Mouse (Mus musculus) heart, adult 2 months (tissue): ENCODE measurements around the gene Prpf3. TPM values are rescaled to one million over a fixed set of nuclear protein-coding genes. Genes with fewer than 3 reads are reported as not detected.

ENCODE experiments used
- DNase-seq, 2 experiments: peaks; one replicate each; pipeline ENCODE4 v3.0.0; 2021
- H3K27ac ChIP-seq: fragments of 200-600 bp; 2 replicates; pipeline ENCODE4 v1.8.1; 2022
- H3K27me3 ChIP-seq: fragments of 200-500 bp; 2 replicates; pipeline ENCODE4 v1.6.1; 2012; ENCODE audit warnings: mild to moderate bottlenecking, low read length, inconsistent platforms, mixed read lengths; ENCODE audit not compliant: control insufficient read depth, insufficient read depth
- H3K36me3 ChIP-seq: fragments of 200-500 bp; 2 replicates; pipeline ENCODE4 v1.6.1; 2012; ENCODE audit warnings: low read length, inconsistent platforms; ENCODE audit not compliant: control insufficient read depth, insufficient read depth
- H3K4me1 ChIP-seq: fragments of 200-500 bp; 2 replicates; pipeline ENCODE4 v1.6.1; 2011; ENCODE audit warnings: low read length; ENCODE audit not compliant: control insufficient read depth, insufficient read depth
- H3K4me3 ChIP-seq: fragments of 200-600 bp; 2 replicates; pipeline ENCODE4 v1.8.1; 2022
- H3K79me2 ChIP-seq: fragments of 200-500 bp; replicated peaks from 2 replicates; pipeline ENCODE4 v1.6.1; 2012; ENCODE audit warnings: mild to moderate bottlenecking, inconsistent platforms, low read length, moderate library complexity, mixed read lengths; ENCODE audit not compliant: control insufficient read depth, insufficient read depth
- H3K9ac ChIP-seq: fragments of 200-500 bp; 2 replicates; pipeline ENCODE4 v1.6.1; 2012; ENCODE audit warnings: low read depth, mild to moderate bottlenecking, control low read depth, inconsistent platforms, low read length, mixed read lengths
- CTCF ChIP-seq: fragments of 200-600 bp; IDR thresholded peaks from 2 replicates; pipeline ENCODE4 v1.8.1; 2022; ENCODE audit warnings: antibody characterized with exemption, mild to moderate bottlenecking, moderate library complexity
- EP300 ChIP-seq: fragments of 200-500 bp; IDR thresholded peaks from 2 replicates; pipeline ENCODE4 v1.6.1; 2011; ENCODE audit warnings: low read depth, low read length, control low read depth; ENCODE audit not compliant: insufficient read depth
- POLR2A ChIP-seq: fragments of 200-500 bp; IDR thresholded peaks from 2 replicates; pipeline ENCODE4 v1.6.1; 2011; ENCODE audit warnings: mild to moderate bottlenecking, low read depth, low read length, control low read depth; ENCODE audit not compliant: insufficient read depth
- WGBS: fragments of 180-500 bp; shearing (Covaris S2); methylation state at CpG from one replicate; pipeline ENCODE4 v1.1.7; 2018; 5-methylcytosine and 5-hydroxymethylcytosine counted together
- intact Hi-C: fragments of 180-260 bp; cut with DNase I; formaldehyde crosslinking; loops from one replicate; pipeline ENCODE4 v1.15.1; 2025
- polyA plus RNA-seq: library from polyadenylated mRNA; depleted of rRNA; stranded (reverse); fragments of >200 nt; gene quantifications from 2 replicates; pipeline ENCODE4 v1.2.3, GENCODE M21; 2012
- total RNA-seq, 2 experiments: library from RNA; stranded (reverse); gene quantifications; 2 replicates each; pipeline ENCODE4 v1.2.3; 2021

The Prpf3 gene
- total and polyA plus RNA-seq, 3 experiments, result 9.3 to 24.0 (median 19.4) TPM

- DNase-seq, result no peak
- TF ChIP-seq CTCF, result no peak
- TF ChIP-seq EP300, result no peak
- TF ChIP-seq POLR2A, result no peak
- 81% methylated on average over 8 of the region's 8 CpGs for WGBS
- H3K79me2 ChIP-seq, result no peaks in the 10 kb centered on the region; the same call in 1 of the 2 replicates
- no peak overlapping the region for H3K9ac ChIP-seq
- intact Hi-C loops, result no loop called here
- H3K27me3 ChIP-seq, result no peaks in the 10 kb centered on the region
- H3K27ac ChIP-seq, result peak overlapping the region; percentile 67; the same call in 1 of the 2 replicates
- peaks cover 29% of the 10 kb centered on the region for H3K36me3 ChIP-seq
- peaks cover 1% of the 10 kb centered on the region; the same call in 1 of the 2 replicates for H3K4me1 ChIP-seq
- no peak overlapping the region for H3K4me3 ChIP-seq
Observed at GRCm38 (mm10) chr3:95851317-95851716, 4.4 kb downstream of the Prpf3 start.

GRCm38 (mm10) chr3:95850611-95851010, 5.1 kb downstream of the Prpf3 start:
- Histone ChIP-seq H3K27me3 (no peaks in the 10 kb centered on the region), H3K27ac (peak overlapping the region; percentile 69), H3K79me2 (no peaks in the 10 kb centered on the region; the same call in 1 of the 2 replicates), H3K4me1 (peaks cover 1% of the 10 kb centered on the region; the same call in 1 of the 2 replicates), H3K9ac (no peak overlapping the region), H3K36me3 (peaks cover 29% of the 10 kb centered on the region), H3K4me3 (no peak overlapping the region)
- TF ChIP-seq CTCF (no peak), POLR2A (no peak), EP300 (no peak)
- 32% methylated on average over 4 of the region's 4 CpGs for WGBS
- intact Hi-C loops, result no loop called here
- DNase-seq, result no peak

- H3K36me3 ChIP-seq, result peaks cover 4% of the 10 kb centered on the region
Observed at GRCm38 (mm10) chr3:95842503-95843214, 13.0 kb downstream of the Prpf3 start.

GRCm38 (mm10) chr3:95839250-95839649, 16.4 kb downstream of the Prpf3 start:
- WGBS, result 86% methylated on average over 2 of the region's 2 CpGs
- peaks cover 4% of the 10 kb centered on the region for H3K36me3 ChIP-seq

More at GRCm38 (mm10) chr3:95842503-95843214, 13.0 kb downstream of the Prpf3 start:
- Histone ChIP-seq H3K27me3 (no peaks in the 10 kb centered on the region), H3K27ac (no peak overlapping the region), H3K9ac (no peak overlapping the region), H3K79me2 (no peaks in the 10 kb centered on the region), H3K4me1 (no peaks in the 10 kb centered on the region), H3K4me3 (no peak overlapping the region)
- TF ChIP-seq CTCF, result peak; percentile 47
- TF ChIP-seq EP300, result no peak
- no peak for TF ChIP-seq POLR2A
- WGBS, result 87% methylated on average over 3 of the region's 3 CpGs
- intact Hi-C loops, result no loop called here
- DNase-seq, result no peak

GRCm38 (mm10) chr3:95829053-95829452, 26.6 kb downstream of the Prpf3 start:
- H3K36me3 ChIP-seq, result peaks cover 7% of the 10 kb centered on the region
- H3K9ac ChIP-seq, result no peak overlapping the region

More at GRCm38 (mm10) chr3:95839250-95839649, 16.4 kb downstream of the Prpf3 start:
- TF ChIP-seq EP300 (no peak), CTCF (no peak), POLR2A (no peak)
- Histone ChIP-seq H3K27me3 (no peaks in the 10 kb centered on the region), H3K79me2 (no peaks in the 10 kb centered on the region), H3K4me3 (no peak overlapping the region), H3K4me1 (no peaks in the 10 kb centered on the region), H3K9ac (no peak overlapping the region), H3K27ac (no peak overlapping the region)
- intact Hi-C loops, result no loop called here
- no peak for DNase-seq

GRCm38 (mm10) chr3:95826275-95826674, 29.4 kb downstream of the Prpf3 start:
- DNase-seq, result no peak
- Histone ChIP-seq H3K9ac (no peak overlapping the region), H3K4me1 (no peaks in the 10 kb centered on the region), H3K27me3 (no peaks in the 10 kb centered on the region), H3K79me2 (no peaks in the 10 kb centered on the region), H3K27ac (no peak overlapping the region), H3K36me3 (no peaks in the 10 kb centered on the region), H3K4me3 (no peak overlapping the region)
- TF ChIP-seq POLR2A, result no peak
- no peak for TF ChIP-seq EP300
- TF ChIP-seq CTCF, result no peak
- intact Hi-C loops, result no loop called here
- WGBS, result 32% methylated on average over 2 of the region's 2 CpGs

More at GRCm38 (mm10) chr3:95829053-95829452, 26.6 kb downstream of the Prpf3 start:
- Histone ChIP-seq H3K4me1 (no peaks in the 10 kb centered on the region), H3K4me3 (no peak overlapping the region), H3K27me3 (no peaks in the 10 kb centered on the region), H3K79me2 (no peaks in the 10 kb centered on the region), H3K27ac (no peak overlapping the region)
- TF ChIP-seq EP300, result no peak
- TF ChIP-seq CTCF, result no peak
- TF ChIP-seq POLR2A, result no peak
- intact Hi-C loops, result no loop called here
- no peak for DNase-seq
- WGBS, result 99% methylated on average over 4 of the region's 4 CpGs
